Mouse (Mus musculus): ENCODE data around the gene Gm17268.

Gene Gm17268

GRCm38 (mm10) chr11:82030171-82030570 lies 8.2 kb downstream of the Gm17268 start:
- DNase-seq = no peak

GRCm38 (mm10) chr11:82023769-82024168 lies 14.6 kb downstream of the Gm17268 start:
- DNase-seq = no peak

- DNase-seq = no peak
Observed at GRCm38 (mm10) chr11:82022504-82023056, 15.8 kb downstream of the Gm17268 start.

- DNase-seq = no peak
Observed at GRCm38 (mm10) chr11:82021406-82021805, 17.0 kb downstream of the Gm17268 start.

- DNase-seq = no peak
Observed at GRCm38 (mm10) chr11:82019793-82020192, 18.6 kb downstream of the Gm17268 start.

- no peak for DNase-seq
Observed at GRCm38 (mm10) chr11:82019389-82019788, 19.0 kb downstream of the Gm17268 start.

GRCm38 (mm10) chr11:82016181-82016780 lies 22.1 kb downstream of the Gm17268 start:
- DNase-seq = no peak

GRCm38 (mm10) chr11:82015066-82015465 lies 23.3 kb downstream of the Gm17268 start:
- DNase-seq = no peak

GRCm38 (mm10) chr11:82013756-82014155 lies 24.6 kb downstream of the Gm17268 start:
- DNase-seq = no peak

- peak; percentile 21 for DNase-seq
Observed at GRCm38 (mm10) chr11:82011411-82012193, 26.8 kb downstream of the Gm17268 start.

GRCm38 (mm10) chr11:82010115-82010514 lies 28.2 kb downstream of the Gm17268 start:
- DNase-seq = no peak

GRCm38 (mm10) chr11:82006796-82007423 lies 31.5 kb downstream of the Gm17268 start:
- peak; percentile 77 for DNase-seq

- DNase-seq = no peak
Observed at GRCm38 (mm10) chr11:82004810-82005209, 33.6 kb downstream of the Gm17268 start.

- DNase-seq = no peak
Observed at GRCm38 (mm10) chr11:82000581-82000980, 37.8 kb downstream of the Gm17268 start.

- no peak for DNase-seq
Observed at GRCm38 (mm10) chr11:81999469-81999868, 38.9 kb downstream of the Gm17268 start.

- no peak for DNase-seq
Observed at GRCm38 (mm10) chr11:81998646-81999045, 39.7 kb downstream of the Gm17268 start.

GRCm38 (mm10) chr11:81997085-81997484 lies 41.3 kb downstream of the Gm17268 start:
- DNase-seq = no peak

GRCm38 (mm10) chr11:81996172-81996841 lies 42.1 kb downstream of the Gm17268 start:
- peak; percentile 66 for DNase-seq

GRCm38 (mm10) chr11:81983146-81983545 lies 55.2 kb downstream of the Gm17268 start:
- DNase-seq = peak; percentile 72

- DNase-seq = no peak
Observed at GRCm38 (mm10) chr11:81982191-81982590, 56.2 kb downstream of the Gm17268 start.
